Mouse (Mus musculus) thymus, postnatal 0 days (tissue): ENCODE measurements around the gene Rap1gap. TPM values are rescaled to one million over a fixed set of nuclear protein-coding genes. Genes with fewer than 3 reads are reported as not detected.

Source experiments
- DNase-seq: peaks from one replicate; pipeline ENCODE4 v3.0.0-alpha.2; 2015; ENCODE audit warnings: low spot score
- polyA plus RNA-seq: library from polyadenylated mRNA; unstranded; fragments of >200 nt; fragmentation: Nextera tagmentation; extraction: Ambion mirVana; gene quantifications from 2 replicates; pipeline ENCODE4 v1.2.1, GENCODE M21; 2015

Rap1gap gene
- 5.5 TPM in 2 replicates for polyA plus RNA-seq

GRCm38 (mm10) chr4:137664433-137664979 is at the start of gene Rap1gap:
Rap1gap (plus strand) TSS chr4:137664726.
- peak; percentile 20 for DNase-seq

- DNase-seq, result no peak
Measured at GRCm38 (mm10) chr4:137622847-137623246, 41.7 kb upstream of the Rap1gap start.

GRCm38 (mm10) chr4:137627476-137628235 is 36.9 kb upstream of the Rap1gap start:
- DNase-seq, result no peak

DNA sequence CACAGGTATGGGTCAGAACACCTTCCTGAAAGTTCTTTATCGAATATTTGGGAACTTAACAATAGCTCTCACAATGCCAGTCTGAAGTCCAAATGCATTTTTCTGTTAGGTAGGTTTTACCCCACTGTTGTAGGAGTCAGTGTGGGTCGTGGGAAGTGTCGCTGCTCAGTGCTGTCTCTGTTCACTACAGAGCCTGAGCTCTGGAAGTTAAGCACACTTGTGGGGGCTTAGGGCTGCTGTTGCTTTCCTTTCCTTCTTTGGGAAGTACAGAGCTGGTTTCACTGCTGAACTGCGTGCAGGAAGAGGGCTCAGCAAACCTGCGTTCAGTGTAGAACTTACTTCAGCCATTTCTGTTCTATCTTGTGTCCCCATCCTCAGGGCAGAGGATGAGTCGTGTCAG is 36.1 kb upstream of the Rap1gap start:
- DNase-seq, result no peak

DNA sequence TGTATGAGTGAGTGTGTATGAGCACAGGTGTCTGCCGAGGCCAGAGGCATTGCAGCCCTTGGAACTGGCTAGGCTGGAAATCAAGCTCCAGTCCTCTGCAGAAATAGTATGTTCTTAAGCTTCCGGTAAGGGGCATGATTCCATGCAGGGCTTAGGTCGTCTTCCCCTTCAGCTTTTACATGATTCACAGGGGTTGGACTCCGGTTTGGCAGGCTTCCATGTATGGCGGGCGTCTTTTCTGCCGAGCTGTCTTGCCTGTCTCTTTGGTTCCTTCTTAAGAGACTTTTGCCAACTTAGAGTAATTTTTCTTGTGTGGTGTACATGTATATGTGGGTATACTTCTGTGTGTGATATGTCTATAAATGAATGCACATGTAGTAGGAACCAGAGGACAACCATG is 35.2 kb upstream of the Rap1gap start:
- no peak for DNase-seq

GRCm38 (mm10) chr4:137630153-137630552 is 34.4 kb upstream of the Rap1gap start:
- no peak for DNase-seq

DNA sequence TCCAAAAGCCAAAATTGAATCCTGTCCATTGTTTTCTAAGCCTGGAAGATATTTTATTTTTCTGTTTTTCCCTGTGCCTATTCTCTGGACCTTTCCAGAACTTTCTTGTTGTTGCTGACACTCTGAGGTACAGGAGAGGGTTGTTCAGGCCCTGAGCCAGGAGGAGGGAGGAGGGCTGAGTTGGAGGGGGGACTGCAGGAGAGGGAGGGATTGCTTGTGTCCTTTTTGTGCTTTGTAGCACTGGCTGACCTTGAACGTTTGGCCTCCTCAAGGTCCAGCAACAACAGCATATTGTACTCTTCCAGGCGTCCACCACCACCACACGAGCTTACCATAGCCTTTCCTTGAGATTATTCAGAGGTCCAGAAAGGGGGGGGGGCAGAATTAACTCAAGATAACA is 32.9 kb upstream of the Rap1gap start:
- no peak for DNase-seq

DNA sequence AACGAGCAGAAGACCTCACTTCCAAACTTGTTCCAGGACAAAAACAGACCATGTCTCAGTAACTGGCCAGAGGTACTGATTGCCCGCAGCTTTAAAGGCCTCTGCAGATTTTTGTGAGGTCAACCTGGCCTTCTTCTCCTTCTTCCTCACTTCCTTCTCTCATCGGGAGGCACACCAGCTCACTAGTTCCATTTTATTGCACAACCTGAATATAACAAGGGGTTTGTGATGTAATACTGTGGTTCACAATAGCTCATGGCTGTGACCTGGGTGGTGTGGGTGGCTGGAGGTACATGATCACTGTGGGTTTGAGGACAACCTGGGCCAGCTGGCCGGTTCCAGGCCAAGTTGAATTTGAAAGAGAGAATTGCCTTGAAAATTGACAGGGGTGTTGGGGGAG is 31.1 kb upstream of the Rap1gap start:
- DNase-seq, result no peak

- no peak for DNase-seq
Measured at GRCm38 (mm10) chr4:137636597-137636996, 27.9 kb upstream of the Rap1gap start.

GRCm38 (mm10) chr4:137641556-137641955 is 23.0 kb upstream of the Rap1gap start:
- DNase-seq, result peak; percentile 56

DNA sequence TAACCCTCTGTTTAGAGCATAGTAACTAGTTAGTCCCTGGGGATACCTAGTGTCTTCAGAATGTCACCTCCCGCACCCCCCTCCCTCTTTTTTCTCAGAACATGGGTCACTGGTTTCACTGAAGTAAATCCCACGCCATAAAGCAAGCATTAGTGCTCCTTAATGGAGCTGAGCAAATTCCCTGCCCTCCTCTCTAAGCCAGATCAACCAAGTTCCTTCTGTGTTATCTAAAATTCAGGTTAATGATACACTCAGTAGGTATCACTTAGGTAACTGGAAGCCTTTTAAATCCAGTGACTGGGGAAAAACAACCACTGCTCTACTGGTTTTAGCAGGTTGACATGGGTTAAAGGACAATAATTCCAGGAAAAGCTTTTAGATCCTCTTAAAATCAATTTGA is 22.4 kb upstream of the Rap1gap start:
- no peak for DNase-seq

DNA sequence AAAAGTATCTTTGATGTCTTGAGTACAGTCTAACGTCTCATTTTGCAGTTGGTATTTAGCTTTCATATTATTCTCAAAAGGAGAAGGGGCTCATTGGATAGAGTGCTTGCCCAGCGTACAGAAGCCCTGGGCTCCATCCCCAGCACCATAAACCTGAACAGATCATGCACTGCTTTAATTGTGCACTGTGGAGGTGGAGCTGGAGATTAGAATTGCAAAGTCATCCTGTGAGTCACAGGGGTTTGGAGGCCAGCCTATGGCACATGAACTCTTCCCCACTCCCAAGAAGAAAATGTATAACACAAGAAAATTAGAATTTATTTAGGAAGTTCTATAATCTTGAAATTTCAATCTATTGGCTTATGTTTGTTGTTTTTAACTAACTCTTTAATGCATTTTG is 21.1 kb upstream of the Rap1gap start:
- no peak for DNase-seq

DNA sequence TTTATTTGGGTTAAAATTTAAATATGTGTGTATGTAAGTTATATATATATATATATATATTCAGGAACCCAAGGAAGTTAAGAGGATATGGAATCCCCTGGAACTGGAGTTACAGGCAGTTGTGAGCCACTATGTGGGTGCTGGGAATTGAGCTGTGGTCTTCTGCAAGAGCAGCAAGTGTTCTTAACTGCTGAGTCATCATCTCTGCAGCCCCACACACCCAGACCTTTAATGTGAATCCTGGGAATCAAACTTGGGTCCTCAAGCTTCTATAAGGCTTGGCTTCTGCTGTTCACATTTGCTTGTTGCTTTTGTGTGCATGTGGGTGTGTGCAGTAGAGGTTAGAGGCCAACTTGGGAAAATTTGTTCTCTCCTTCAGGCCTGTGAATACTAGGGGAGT is 18.3 kb upstream of the Rap1gap start:
- no peak for DNase-seq

- no peak for DNase-seq
Measured at GRCm38 (mm10) chr4:137647648-137648047, 16.9 kb upstream of the Rap1gap start.

GRCm38 (mm10) chr4:137648230-137648629 is 16.3 kb upstream of the Rap1gap start:
- DNase-seq, result no peak

- no peak for DNase-seq
Measured at GRCm38 (mm10) chr4:137650912-137651311, 13.6 kb upstream of the Rap1gap start.

- no peak for DNase-seq
Measured at GRCm38 (mm10) chr4:137652835-137653346, 11.6 kb upstream of the Rap1gap start.

DNA sequence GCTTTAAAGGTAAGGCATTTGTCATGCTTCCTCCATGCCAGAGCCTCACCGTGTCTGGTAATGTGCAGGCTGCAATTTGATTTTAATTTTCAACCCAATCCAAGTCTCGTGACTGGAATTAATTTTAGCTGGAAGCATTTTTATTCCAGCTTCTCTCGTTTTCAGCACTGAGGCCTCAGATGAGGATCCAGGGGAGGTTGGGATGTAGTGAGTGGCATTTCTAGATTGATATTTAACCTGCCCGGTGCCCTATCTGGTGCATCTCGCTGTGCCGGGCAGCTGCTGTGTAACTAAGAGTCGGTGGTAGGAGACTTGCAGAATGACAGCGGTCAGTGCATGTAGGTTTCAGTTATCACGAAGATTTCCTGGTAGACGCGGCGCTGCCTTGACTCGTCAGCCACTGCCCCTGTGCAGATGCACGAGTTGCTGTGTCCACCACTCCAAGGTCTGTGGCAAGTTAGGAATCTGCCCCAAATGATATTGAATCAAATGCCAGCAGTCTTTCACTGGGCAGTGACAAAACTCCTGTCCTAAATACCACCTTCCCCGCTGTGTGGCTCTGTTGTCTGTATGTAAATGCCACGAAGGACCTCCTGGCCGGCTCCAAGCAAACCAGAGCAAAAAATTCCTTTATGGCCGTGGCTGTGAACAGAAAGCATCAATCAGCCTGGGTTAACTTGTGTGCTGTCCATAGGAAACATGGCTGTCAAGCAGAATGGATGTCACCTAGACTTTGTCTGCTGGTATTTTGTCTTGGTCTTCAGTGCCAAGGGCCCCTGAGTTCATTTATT is 9.1 kb upstream of the Rap1gap start:
- DNase-seq, result no peak

DNA sequence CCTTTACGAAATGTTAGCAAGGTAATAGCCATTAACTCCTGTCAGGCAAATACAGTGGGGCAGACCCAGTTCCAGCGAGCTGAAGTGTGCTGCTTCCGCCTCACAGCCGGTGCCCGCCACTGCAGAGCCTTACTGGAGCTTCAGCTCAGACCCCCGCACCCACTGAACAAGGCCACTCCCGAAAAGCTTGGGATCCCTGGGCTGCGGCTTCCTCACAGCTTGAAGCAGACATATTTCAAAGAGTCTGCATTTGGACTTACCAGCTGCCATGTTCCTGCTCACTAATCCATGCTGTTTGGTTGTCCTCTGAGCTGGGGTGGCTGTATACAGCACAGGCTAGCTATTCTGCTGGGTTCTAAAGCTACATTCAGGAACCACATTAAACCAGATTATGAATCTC is 6.9 kb upstream of the Rap1gap start:
- DNase-seq, result no peak

DNA sequence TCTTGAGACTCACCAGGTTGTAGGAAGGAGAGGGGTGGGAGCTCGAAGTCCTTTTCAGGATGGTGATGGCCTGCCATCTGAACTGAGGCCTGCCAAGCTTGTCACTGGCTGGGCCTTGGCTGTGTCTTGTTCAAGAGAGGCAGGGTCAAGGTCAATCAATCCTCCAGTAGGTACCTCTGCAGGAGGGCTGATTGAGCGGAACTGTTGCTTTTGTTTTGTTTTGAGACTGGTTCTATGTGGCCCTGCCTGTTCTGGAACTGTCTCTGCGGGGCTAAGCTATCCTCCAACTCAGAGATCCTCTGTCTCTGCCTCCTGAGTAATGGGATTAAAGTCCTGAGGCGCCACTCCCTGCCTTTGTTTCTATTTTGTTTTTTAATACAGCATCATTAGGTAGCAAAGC is 5.0 kb upstream of the Rap1gap start:
- no peak for DNase-seq

- no peak for DNase-seq
Measured at GRCm38 (mm10) chr4:137660364-137661077, 4.0 kb upstream of the Rap1gap start.

GRCm38 (mm10) chr4:137661078-137661450 is 3.5 kb upstream of the Rap1gap start:
- no peak for DNase-seq
